ENCODE assay signal across 8 mouse cellular contexts in the genomic region with DNA sequence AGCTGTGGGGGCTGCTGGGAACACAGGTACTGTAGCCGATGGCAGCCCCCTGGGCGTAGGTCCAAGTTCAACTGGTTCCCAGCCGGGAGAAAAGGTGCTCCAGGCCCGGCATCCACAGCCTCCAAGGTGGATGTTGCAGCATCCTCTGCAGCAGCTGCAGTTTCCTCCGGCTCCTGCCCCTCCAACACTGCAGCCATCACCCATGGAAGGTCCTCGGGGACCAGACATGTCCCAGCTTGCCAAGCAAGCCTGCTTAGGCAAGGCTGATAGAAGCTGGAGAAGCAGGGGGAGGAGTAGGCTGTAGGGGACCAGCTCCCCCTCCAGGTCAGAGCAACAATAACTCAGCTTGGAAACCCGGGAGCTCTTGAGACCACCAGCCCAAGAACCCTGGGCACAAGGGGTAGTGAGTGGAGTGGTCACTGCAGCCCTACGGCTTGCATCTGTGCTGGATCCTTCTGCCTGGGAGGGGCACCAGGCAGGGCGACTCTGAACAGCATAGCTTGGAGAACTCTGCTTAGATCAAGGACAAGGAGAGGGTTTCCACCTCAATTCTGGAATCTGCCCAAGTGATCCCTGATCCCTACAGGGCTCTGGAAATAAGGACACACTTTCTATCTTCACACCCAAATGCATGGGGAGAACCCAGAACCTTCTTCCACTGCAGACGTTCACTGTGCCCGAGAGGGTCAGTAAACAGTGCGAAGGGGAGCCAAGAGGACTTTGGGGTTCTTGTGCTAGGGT. TPM values are rescaled to one million over a fixed set of nuclear protein-coding genes. Genes with fewer than 3 reads are reported as not detected.
A peak's percentile ranks its signal among the peaks of the same experiment; 100 is the strongest.
DNase-seq lines count a peak whose midpoint lies in the region; ATAC-seq lines count a peak whose summit lies in the region.

No protein-coding gene starts in this region.

- H3K27me3 ChIP-seq in liver, embryonic 15.5 days: no peaks in the 10 kb centered on the region

- peak; percentile 95 for DNase-seq in heart, adult 11 months
- no peak for DNase-seq in heart, adult 18-20 months
- DNase-seq in CD4-positive helper T cell, adult 2 months (ENCODE audit: low read depth, low spot score): peak; percentile 34
- DNase-seq in heart, postnatal 10 days: peak; percentile 31 to 48
- peak; percentile 54 for DNase-seq in thymus, postnatal 0 days (ENCODE audit: low spot score)
- DNase-seq in spleen, adult 18-20 months: no peak

- peak; percentile 48 for ATAC-seq in common myeloid progenitor, adult 5-6 weeks (replicated peaks; ENCODE audit: low read depth, poor library complexity, severe bottlenecking)
- no peak; the same call in none of the 2 replicates for ATAC-seq in liver, embryonic 15.5 days (ENCODE audit: insufficient read depth)

- peak overlapping the region; percentile 75 for H3K9ac ChIP-seq in liver, embryonic 15.5 days

- H3K27ac ChIP-seq in liver, embryonic 15.5 days (replicated peaks): peak overlapping the region; percentile 82

- peaks cover 42% of the 10 kb centered on the region for H3K36me3 ChIP-seq in liver, embryonic 15.5 days (replicated peaks)

- WGBS in liver, embryonic 15.5 days (ENCODE audit: insufficient replicate concordance): 20% methylated on average over 12 of the region's 12 CpGs

- H3K4me1 ChIP-seq in liver, embryonic 15.5 days (replicated peaks): peaks cover 68% of the 10 kb centered on the region

- intact Hi-C loops in heart, postnatal 10 days (cut with DNase I): no loop called here

- H3K4me3 ChIP-seq in liver, embryonic 15.5 days (replicated peaks): peak overlapping the region; percentile 68

- peak overlapping the region; percentile 94 for H3K4me2 ChIP-seq in liver, embryonic 15.5 days

- no peaks in the 10 kb centered on the region for H3K9me3 ChIP-seq in liver, embryonic 15.5 days (replicated peaks)

RNA-seq across cellular contexts. Expression of a gene that starts 0.6 kb away (rescaled TPM):
- under 1 TPM; 0.21 to 0.42 TPM for total RNA-seq in heart, adult 18-20 months (2021)
- 8.3 and 14.3 TPM in 2 replicates for total RNA-seq in common myeloid progenitor, adult 5-6 weeks (2017)
- 1 to 10 TPM; 2.3 to 3.5 TPM for total RNA-seq in heart, postnatal 10 days (2021)
- polyA plus RNA-seq in liver, embryonic 15.5 days (2015; fragmentation: Nextera tagmentation; extraction: Ambion mirVana): 10.3 and 10.7 TPM in 2 replicates
- polyA plus RNA-seq in thymus, postnatal 0 days (2015; fragmentation: Nextera tagmentation; extraction: Ambion mirVana): 13.2 and 14.2 TPM in 2 replicates

RNA-seq across cellular contexts. Expression of a gene that starts 3.9 kb away (rescaled TPM):
- 1,000 to 10,000 TPM in 1 of 2 experiments, 100 to 1,000 TPM in 1; 998 to 1,000 TPM for total RNA-seq in heart, adult 18-20 months (2021)
- total RNA-seq in common myeloid progenitor, adult 5-6 weeks (2017): 2,332 and 2,799 TPM in 2 replicates
- total RNA-seq in heart, postnatal 10 days (2021): 1,000 to 10,000 TPM; 1,065 to 1,124 TPM
- 591 and 741 TPM in 2 replicates for polyA plus RNA-seq in liver, embryonic 15.5 days (2015; fragmentation: Nextera tagmentation; extraction: Ambion mirVana)
- polyA plus RNA-seq in thymus, postnatal 0 days (2015; fragmentation: Nextera tagmentation; extraction: Ambion mirVana): 2,028 and 2,062 TPM in 2 replicates

RNA-seq across cellular contexts. Expression of a gene that starts 5.6 kb away (rescaled TPM):
- 10 to 100 TPM; 45.6 to 59.1 TPM for total RNA-seq in heart, adult 18-20 months (2021)
- 4.9 and 11.1 TPM in 2 replicates for total RNA-seq in common myeloid progenitor, adult 5-6 weeks (2017)
- total RNA-seq in heart, postnatal 10 days (2021): 10 to 100 TPM; 53.3 to 59.8 TPM
- polyA plus RNA-seq in liver, embryonic 15.5 days (2015; fragmentation: Nextera tagmentation; extraction: Ambion mirVana): 18.7 and 20.5 TPM in 2 replicates
- 19.0 and 19.1 TPM in 2 replicates for polyA plus RNA-seq in thymus, postnatal 0 days (2015; fragmentation: Nextera tagmentation; extraction: Ambion mirVana)

RNA-seq across cellular contexts. Expression of a gene that starts 11.7 kb away (rescaled TPM):
- total RNA-seq in heart, adult 18-20 months (2021): 100 to 1,000 TPM; 387 to 566 TPM
- 13.9 and 14.4 TPM in 2 replicates for total RNA-seq in common myeloid progenitor, adult 5-6 weeks (2017)
- 100 to 1,000 TPM; 244 to 353 TPM for total RNA-seq in heart, postnatal 10 days (2021)
- polyA plus RNA-seq in liver, embryonic 15.5 days (2015; fragmentation: Nextera tagmentation; extraction: Ambion mirVana): 13.9 and 15.3 TPM in 2 replicates
- 49.2 and 50.5 TPM in 2 replicates for polyA plus RNA-seq in thymus, postnatal 0 days (2015; fragmentation: Nextera tagmentation; extraction: Ambion mirVana)

RNA-seq across cellular contexts. Expression of a gene that starts 14.0 kb away (rescaled TPM):
- 1 to 10 TPM in 1 of 2 experiments, under 1 TPM in 1; 0.80 to 1.3 TPM for total RNA-seq in heart, adult 18-20 months (2021)
- total RNA-seq in common myeloid progenitor, adult 5-6 weeks (2017): not detected in 2 replicates
- total RNA-seq in heart, postnatal 10 days (2021): 1 to 10 TPM; 1.6 TPM
- not detected in 2 replicates for polyA plus RNA-seq in liver, embryonic 15.5 days (2015; fragmentation: Nextera tagmentation; extraction: Ambion mirVana)
- 0.24 and 0.26 TPM in 2 replicates for polyA plus RNA-seq in thymus, postnatal 0 days (2015; fragmentation: Nextera tagmentation; extraction: Ambion mirVana)

Comparison
In these comparisons a context has a peak if more than half of its experiments do, and no peak if none do; other contexts are left out.
1. DNase-seq: peak in heart, adult 11 months (single experiment), CD4-positive helper T cell, adult 2 months (single experiment), heart, postnatal 10 days (2 of 2) and thymus, postnatal 0 days (single experiment); none in heart, adult 18-20 months (0 of 2) and spleen, adult 18-20 months (0 of 2).